In the genomic region with DNA sequence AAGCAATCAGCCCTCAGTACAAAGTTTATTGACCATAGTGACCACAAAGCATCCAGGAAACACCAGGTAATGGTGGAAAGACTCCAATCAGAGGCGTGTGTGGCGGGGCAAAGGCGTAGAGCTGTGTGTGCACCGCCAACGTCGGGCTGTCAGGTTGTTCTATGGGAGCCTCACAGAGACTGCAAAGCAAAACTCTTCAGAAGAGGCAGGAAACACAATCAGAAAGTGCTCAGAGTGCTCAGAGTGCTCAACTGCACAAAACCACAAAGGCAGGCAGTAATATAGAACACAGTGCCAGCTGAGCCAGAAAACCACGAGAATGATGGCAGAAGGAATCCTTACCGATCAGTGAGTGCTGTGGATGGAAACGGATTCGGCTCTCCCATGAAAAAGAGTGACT, we compare ENCODE assay signal across 19 mouse cellular contexts. TPM values are rescaled to one million over a fixed set of nuclear protein-coding genes. Genes with fewer than 3 reads are reported as not detected.
A peak's percentile ranks its signal among the peaks of the same experiment; 100 is the strongest.
DNase-seq lines count a peak whose midpoint lies in the region; ATAC-seq lines count a peak whose summit lies in the region.
"Had no signal": no experiment of that assay in that cellular context is flagged by ENCODE, and none has a peak within 500 bp of the region (broad histone marks: within the 10 kb centered on the region; RNA-seq: fewer than 3 reads in every experiment).

No protein-coding gene starts in this region.

- no peak overlapping the region for H3K4me3 ChIP-seq in kidney, embryonic 14.5 days (ENCODE audit: low read length)
- H3K4me3 ChIP-seq: heart, embryonic 15.5 days; hindbrain, embryonic 12.5 days; limb, embryonic 13.5 days; midbrain, embryonic 15.5 days had no signal

- ATAC-seq in inflammation-experienced regulatory T-cells, adult 6 months: peak; percentile 74
- ATAC-seq in kidney, embryonic 14.5 days (ENCODE audit: low FRiP score, low TSS enrichment): no peak
- ATAC-seq: forebrain, embryonic 14.5 days; intestine, embryonic 16.5 days; midbrain, embryonic 15.5 days had no signal

- no peaks in the 10 kb centered on the region for H3K27me3 ChIP-seq in kidney, embryonic 14.5 days (ENCODE audit: control insufficient read depth, insufficient read depth, low read length)
- H3K27me3 ChIP-seq: heart, embryonic 15.5 days; hindbrain, embryonic 12.5 days; limb, embryonic 13.5 days; midbrain, embryonic 15.5 days had no signal

- 92% methylated on average over 10 of the region's 10 CpGs for WGBS in kidney, embryonic 14.5 days

- no peak overlapping the region for H3K9ac ChIP-seq in kidney, embryonic 14.5 days (ENCODE audit: low read depth, low read length)
- H3K9ac ChIP-seq: heart, embryonic 15.5 days; hindbrain, embryonic 12.5 days; limb, embryonic 13.5 days; midbrain, embryonic 15.5 days had no signal

- H3K4me2 ChIP-seq in kidney, embryonic 14.5 days (replicated peaks; ENCODE audit: low read depth, low read length): no peak overlapping the region
- H3K4me2 ChIP-seq: heart, embryonic 15.5 days; hindbrain, embryonic 12.5 days; limb, embryonic 13.5 days; midbrain, embryonic 15.5 days had no signal

- DNase-seq in A20 (ENCODE audit: low read depth, low spot score): peak; percentile 68
- peak; percentile 34 to 54 for DNase-seq in CD8-positive naive resting alpha-beta T cell, adult 2 months (ENCODE audit: low read depth in 2 of 2, low spot score in 2 of 2)
- peak; percentile 74 for DNase-seq in thymus, postnatal 14 days
- DNase-seq in kidney, postnatal 10 days: no peak
- no peak for DNase-seq in adrenal gland, postnatal 4 days (ENCODE audit: low spot score in 2 of 2)
- DNase-seq: adrenal gland, postnatal 14 days; cerebellum, postnatal 14 days; kidney, postnatal 36 days; layer of hippocampus, postnatal 36 days; lung, postnatal 4 days; right cerebral cortex, postnatal 14 days had no signal

- no peaks in the 10 kb centered on the region for H3K9me3 ChIP-seq in kidney, embryonic 14.5 days (ENCODE audit: control insufficient read depth, low read length)
- H3K9me3 ChIP-seq: heart, embryonic 15.5 days; hindbrain, embryonic 12.5 days; limb, embryonic 13.5 days; midbrain, embryonic 15.5 days had no signal

- 0 out of 2 replicates have a peak, but pooled peaks cover 3% of the 10 kb centered on the region for H3K4me1 ChIP-seq in kidney, embryonic 14.5 days (ENCODE audit: control insufficient read depth, insufficient read depth, low read length)
- H3K4me1 ChIP-seq: hindbrain, embryonic 12.5 days; midbrain, embryonic 15.5 days had no signal

- H3K27ac ChIP-seq in kidney, embryonic 14.5 days (ENCODE audit: low read depth, low read length): no peak overlapping the region
- H3K27ac ChIP-seq: hindbrain, embryonic 12.5 days; limb, embryonic 13.5 days; midbrain, embryonic 15.5 days had no signal

- no peaks in the 10 kb centered on the region for H3K36me3 ChIP-seq in kidney, embryonic 14.5 days (ENCODE audit: control insufficient read depth, insufficient read depth, low read length)
- H3K36me3 ChIP-seq: heart, embryonic 15.5 days; hindbrain, embryonic 12.5 days; midbrain, embryonic 15.5 days had no signal

RNA-seq across cellular contexts. Expression of a gene that starts 43.3 kb away (rescaled TPM):
- polyA plus RNA-seq in inflammation-experienced regulatory T-cells, adult 6 months (2017; shearing (Covaris generic)): 10 to 100 TPM; 55.5 to 58.0 (median 57.0) TPM
- 143 and 147 TPM in 2 replicates for polyA plus RNA-seq in kidney, embryonic 14.5 days (2014; fragmentation: Nextera tagmentation; extraction: Ambion mirVana)
- total RNA-seq in adrenal gland, postnatal 4 days (2021): 10 to 100 TPM; 78.9 to 80.4 TPM

RNA-seq across cellular contexts. Expression of a gene that starts 43.3 kb away (rescaled TPM):
- polyA plus RNA-seq in inflammation-experienced regulatory T-cells, adult 6 months (2017; shearing (Covaris generic)): 10 to 100 TPM; 56.3 to 64.4 (median 64.3) TPM
- polyA plus RNA-seq in kidney, embryonic 14.5 days (2014; fragmentation: Nextera tagmentation; extraction: Ambion mirVana): 29.4 and 58.5 TPM in 2 replicates
- 10 to 100 TPM; 78.0 to 78.9 TPM for total RNA-seq in adrenal gland, postnatal 4 days (2021)

Comparison
In these comparisons a context has a peak if more than half of its experiments do, and no peak if none do; other contexts are left out.
1. DNase-seq: peak in A20 (single experiment), CD8-positive naive resting alpha-beta T cell, adult 2 months (2 of 2) and thymus, postnatal 14 days (single experiment); none in kidney, postnatal 10 days (single experiment) and adrenal gland, postnatal 4 days (0 of 2).